Mouse (Mus musculus) stomach, embryonic 14.5 days (tissue): ENCODE results near the gene Olig3. TPM values are rescaled to one million over a fixed set of nuclear protein-coding genes. Genes with fewer than 3 reads are reported as not detected.

Experiments
- ATAC-seq: fragments of 200-750 bp; cut with Nextera tagmentation; 2 replicates; pipeline ENCODE4 v1.8.0; 2017; ENCODE audit warnings: low read depth, moderate TSS enrichment; ENCODE audit not compliant: insufficient number of reproducible peaks, insufficient read depth, low FRiP score
- H3K27ac ChIP-seq: fragments of 300-500 bp; sonication (generic); 2 replicates; pipeline ENCODE4 v1.5.1; 2014; ENCODE audit warnings: mild to moderate bottlenecking, low read length, moderate library complexity, mixed read lengths
- H3K27me3 ChIP-seq: fragments of 300-500 bp; sonication (generic); 2 replicates; pipeline ENCODE4 v1.6.1; 2014; ENCODE audit warnings: low read length, control low read depth, mixed read lengths; ENCODE audit not compliant: control insufficient read depth, insufficient read depth
- H3K36me3 ChIP-seq: fragments of 300-500 bp; sonication (generic); 2 replicates; pipeline ENCODE4 v1.6.1; 2014; ENCODE audit warnings: mild to moderate bottlenecking, control low read depth, low read length, moderate library complexity, mixed read lengths; ENCODE audit not compliant: control insufficient read depth, insufficient read depth
- H3K4me1 ChIP-seq: fragments of 300-500 bp; sonication (generic); 2 replicates; pipeline ENCODE4 v1.6.1; 2014; ENCODE audit warnings: low read length, control low read depth, mixed read lengths; ENCODE audit not compliant: control insufficient read depth, insufficient read depth
- H3K4me2 ChIP-seq: fragments of 300-500 bp; sonication (generic); replicated peaks from 2 replicates; pipeline ENCODE4 v1.6.1; 2014; ENCODE audit warnings: low read depth, low read length, control low read depth
- H3K4me3 ChIP-seq: fragments of 300-500 bp; sonication (generic); 2 replicates; pipeline ENCODE4 v1.5.1; 2014; ENCODE audit warnings: low read depth, low read length, control low read depth
- H3K9ac ChIP-seq: fragments of 300-500 bp; sonication (generic); replicated peaks from 2 replicates; pipeline ENCODE4 v1.6.1; 2014; ENCODE audit warnings: low read depth, mild to moderate bottlenecking, control low read depth, low read length, moderate library complexity, mixed read lengths
- H3K9me3 ChIP-seq: fragments of 300-500 bp; sonication (generic); 2 replicates; pipeline ENCODE4 v1.6.1; 2016; ENCODE audit warnings: low read depth, low read length, control low read depth; ENCODE audit not compliant: control insufficient read depth
- WGBS: fragments of 180-500 bp; shearing (Covaris S2); extraction: QIAGEN DNeasy Blood & Tissue Kit; methylation state at CpG from one replicate; pipeline ENCODE4 v1.1.7; 2014; 5-methylcytosine and 5-hydroxymethylcytosine counted together
- polyA plus RNA-seq: library from polyadenylated mRNA; unstranded; fragments of >200 nt; fragmentation: Nextera tagmentation; extraction: Ambion mirVana; gene quantifications from 2 replicates; pipeline ENCODE4 v1.2.1, GENCODE M21; 2014

The Olig3 gene
- polyA plus RNA-seq, 1 experiment from 2014 or later = not detected

DNA sequence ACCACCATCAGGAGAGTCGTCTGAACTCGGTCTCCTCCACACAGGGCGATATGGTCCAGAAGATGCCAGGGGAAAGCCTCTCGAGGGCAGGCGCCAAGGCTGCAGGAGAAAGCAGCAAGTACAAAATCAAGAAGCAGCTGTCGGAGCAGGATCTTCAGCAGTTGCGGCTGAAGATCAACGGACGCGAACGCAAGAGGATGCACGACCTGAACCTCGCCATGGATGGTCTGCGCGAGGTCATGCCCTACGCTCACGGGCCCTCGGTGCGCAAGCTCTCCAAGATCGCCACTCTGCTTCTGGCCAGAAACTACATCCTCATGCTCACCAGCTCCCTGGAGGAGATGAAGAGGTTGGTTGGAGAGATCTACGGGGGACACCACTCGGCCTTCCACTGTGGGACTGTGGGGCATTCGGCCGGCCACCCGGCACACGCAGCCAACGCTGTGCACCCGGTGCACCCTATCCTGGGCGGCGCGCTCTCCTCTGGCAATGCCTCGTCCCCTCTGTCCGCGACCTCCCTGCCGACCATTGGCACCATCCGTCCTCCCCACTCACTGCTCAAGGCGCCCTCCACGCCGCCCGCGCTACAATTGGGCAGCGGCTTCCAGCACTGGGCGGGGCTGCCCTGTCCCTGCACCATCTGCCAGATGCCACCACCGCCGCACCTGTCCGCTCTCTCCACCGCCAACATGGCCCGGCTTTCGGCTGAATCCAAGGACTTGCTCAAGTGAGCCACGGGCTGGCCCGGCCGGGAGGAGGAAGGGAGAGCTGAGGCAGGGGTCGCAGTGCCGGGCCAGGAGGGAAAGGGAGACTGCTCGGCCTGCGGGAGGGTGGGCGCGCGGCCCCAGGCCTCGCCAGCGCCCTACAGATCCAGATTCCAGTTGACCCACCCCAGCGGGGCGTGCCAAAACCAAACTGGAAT, 648 bp downstream of the Olig3 start:
- H3K4me2 ChIP-seq = no peak overlapping the region
- 1% methylated on average over 63 of the region's 63 CpGs for WGBS
- no peaks in the 10 kb centered on the region for H3K9me3 ChIP-seq
- no peaks in the 10 kb centered on the region for H3K4me1 ChIP-seq
- H3K27me3 ChIP-seq = peaks cover 75% of the 10 kb centered on the region
- no peak for ATAC-seq
- H3K4me3 ChIP-seq = no peak overlapping the region
- H3K9ac ChIP-seq = no peak overlapping the region
- H3K36me3 ChIP-seq = no peaks in the 10 kb centered on the region
- no peak overlapping the region for H3K27ac ChIP-seq

GRCm38 (mm10) chr10:19357848-19358247, 1.5 kb downstream of the Olig3 start:
- H3K9ac ChIP-seq = no peak overlapping the region
- H3K9me3 ChIP-seq = no peaks in the 10 kb centered on the region
- ATAC-seq = no peak
- H3K27me3 ChIP-seq = peaks cover 73% of the 10 kb centered on the region
- 19% methylated on average over 5 of the region's 5 CpGs for WGBS
- no peak overlapping the region for H3K4me2 ChIP-seq
- H3K4me1 ChIP-seq = no peaks in the 10 kb centered on the region
- no peak overlapping the region for H3K4me3 ChIP-seq
- no peaks in the 10 kb centered on the region for H3K36me3 ChIP-seq
- H3K27ac ChIP-seq = no peak overlapping the region

- 9% methylated on average over 3 of the region's 3 CpGs for WGBS
Measured at GRCm38 (mm10) chr10:19360446-19361300, 4.3 kb downstream of the Olig3 start.

DNA sequence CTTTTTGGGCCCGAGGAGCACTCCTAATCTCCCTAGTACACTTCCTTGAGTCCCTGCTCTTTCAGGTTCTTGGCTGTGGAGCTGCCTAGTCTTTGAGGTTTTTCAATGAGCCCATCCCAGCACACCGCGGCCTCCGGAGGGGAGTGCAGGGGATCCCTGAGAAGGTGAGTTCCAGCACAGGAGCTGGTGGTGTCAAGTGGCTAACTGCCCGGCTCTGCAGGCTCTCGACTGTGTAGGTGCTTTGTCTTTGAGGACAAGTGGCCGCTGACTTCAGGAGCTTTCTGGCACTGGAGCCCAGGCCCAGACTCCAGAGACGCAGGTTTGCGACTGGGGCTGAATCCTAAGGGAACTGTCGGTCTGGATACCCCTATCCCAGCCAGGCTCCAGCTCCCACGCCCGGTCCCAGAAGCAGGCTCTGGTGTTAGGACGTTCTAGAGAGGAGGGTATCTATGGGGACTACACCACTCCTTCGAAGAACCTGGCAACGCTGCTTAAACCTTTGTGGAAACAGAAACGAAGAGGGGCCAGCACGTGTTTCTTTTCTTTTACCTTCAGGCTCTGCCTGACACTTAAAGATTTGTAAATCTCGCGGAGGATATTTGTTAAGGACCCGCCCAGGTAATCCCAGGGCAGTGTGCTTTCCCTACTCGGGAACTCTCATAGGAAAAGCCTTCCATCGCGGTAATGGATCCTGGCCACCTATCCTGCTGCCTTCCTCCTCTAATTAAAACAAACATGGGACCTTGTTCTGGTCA, 5.4 kb downstream of the Olig3 start:
- no peaks in the 10 kb centered on the region for H3K36me3 ChIP-seq
- ATAC-seq = no peak
- H3K9me3 ChIP-seq = no peaks in the 10 kb centered on the region
- H3K4me2 ChIP-seq = no peak overlapping the region
- no peak overlapping the region for H3K4me3 ChIP-seq
- H3K9ac ChIP-seq = no peak overlapping the region
- WGBS = 3% methylated on average over 23 of the region's 23 CpGs
- no peak overlapping the region for H3K27ac ChIP-seq
- no peaks in the 10 kb centered on the region for H3K4me1 ChIP-seq
- H3K27me3 ChIP-seq = peaks cover 49% of the 10 kb centered on the region

More at GRCm38 (mm10) chr10:19360446-19361300, 4.3 kb downstream of the Olig3 start:
- H3K4me2 ChIP-seq = no peak overlapping the region
- H3K9ac ChIP-seq = no peak overlapping the region
- H3K36me3 ChIP-seq = no peaks in the 10 kb centered on the region
- no peak for ATAC-seq
- no peaks in the 10 kb centered on the region for H3K9me3 ChIP-seq
- no peak overlapping the region for H3K27ac ChIP-seq
- H3K4me3 ChIP-seq = no peak overlapping the region
- no peaks in the 10 kb centered on the region for H3K4me1 ChIP-seq
- peaks cover 55% of the 10 kb centered on the region for H3K27me3 ChIP-seq

DNA sequence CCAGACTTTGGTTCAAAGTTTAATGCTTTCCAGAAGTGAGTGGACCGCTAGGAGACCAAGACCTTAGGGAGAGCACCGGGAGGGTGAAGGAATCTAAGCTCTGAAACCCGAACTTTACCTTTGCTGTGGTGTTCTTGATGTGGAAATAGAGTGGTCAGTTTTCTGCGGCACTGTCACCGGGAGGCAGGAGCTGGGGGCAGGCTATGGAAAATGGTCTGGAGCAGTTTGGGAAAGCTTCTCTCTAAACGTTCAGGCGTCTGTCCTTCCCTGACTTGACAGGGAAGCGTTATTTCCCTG, 5.9 kb downstream of the Olig3 start:
- Histone ChIP-seq H3K4me3 (no peak overlapping the region), H3K4me2 (no peak overlapping the region), H3K9me3 (no peaks in the 10 kb centered on the region), H3K9ac (no peak overlapping the region), H3K27ac (no peak overlapping the region), H3K4me1 (no peaks in the 10 kb centered on the region), H3K27me3 (peaks cover 43% of the 10 kb centered on the region), H3K36me3 (no peaks in the 10 kb centered on the region)
- under 1% methylated on average over 8 of the region's 8 CpGs for WGBS
- no peak for ATAC-seq

DNA sequence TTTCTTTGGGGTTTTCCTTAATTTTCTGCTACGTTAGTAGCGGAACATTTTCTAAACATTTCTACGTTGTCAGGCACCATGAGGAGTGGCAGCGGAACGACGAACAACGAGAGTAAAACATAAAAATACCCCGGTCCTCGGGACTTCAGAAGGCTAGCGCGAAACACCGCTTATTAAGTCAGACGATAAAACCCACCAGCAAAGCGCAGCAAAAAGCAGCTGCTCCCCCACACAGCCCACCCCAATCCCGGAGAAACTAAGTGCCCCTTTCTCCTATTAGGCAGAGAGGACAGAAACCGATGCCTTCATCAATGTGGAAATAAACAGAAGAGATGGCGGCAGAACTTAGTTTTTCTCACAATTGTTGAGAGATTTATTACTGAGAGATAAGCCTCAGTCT, 6.5 kb downstream of the Olig3 start:
- H3K4me1 ChIP-seq = no peaks in the 10 kb centered on the region
- 2% methylated on average over 17 of the region's 17 CpGs for WGBS
- H3K27me3 ChIP-seq = peaks cover 37% of the 10 kb centered on the region
- H3K4me2 ChIP-seq = peak overlapping the region; percentile 20; the same call in 1 of the 2 replicates
- no peak for ATAC-seq
- H3K36me3 ChIP-seq = no peaks in the 10 kb centered on the region
- H3K9me3 ChIP-seq = no peaks in the 10 kb centered on the region
- H3K9ac ChIP-seq = no peak overlapping the region
- no peak overlapping the region for H3K27ac ChIP-seq
- H3K4me3 ChIP-seq = peak overlapping the region; percentile 18

DNA sequence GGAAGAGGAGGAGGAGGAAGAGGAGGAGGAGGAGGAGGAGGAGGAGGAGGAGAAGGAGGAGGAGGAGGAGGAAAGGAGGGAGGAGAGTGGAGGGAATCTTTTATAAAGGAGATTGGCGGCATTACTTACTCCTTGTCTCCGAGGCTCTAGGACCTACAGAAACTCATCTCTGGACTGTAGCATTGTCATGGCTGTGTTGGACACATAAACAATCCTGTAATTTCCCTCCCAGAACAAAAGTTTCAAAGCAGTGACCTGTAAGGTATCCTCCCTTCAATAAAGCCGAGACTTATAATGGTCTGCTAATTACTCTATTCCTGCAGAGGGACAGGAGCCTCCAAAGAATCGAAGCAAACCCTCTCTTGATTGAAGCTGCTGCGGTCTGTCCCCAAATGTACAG, 7.0 kb downstream of the Olig3 start:
- Histone ChIP-seq H3K27ac (no peak overlapping the region), H3K9ac (no peak overlapping the region), H3K9me3 (no peaks in the 10 kb centered on the region), H3K27me3 (peaks cover 33% of the 10 kb centered on the region), H3K4me2 (no peak overlapping the region), H3K4me3 (no peak overlapping the region), H3K4me1 (no peaks in the 10 kb centered on the region), H3K36me3 (no peaks in the 10 kb centered on the region)
- WGBS = 12% methylated on average over 5 of the region's 5 CpGs
- ATAC-seq = no peak

- Histone ChIP-seq H3K4me3 (no peak overlapping the region), H3K36me3 (no peaks in the 10 kb centered on the region), H3K9ac (no peak overlapping the region), H3K4me1 (no peaks in the 10 kb centered on the region), H3K4me2 (no peak overlapping the region), H3K27ac (no peak overlapping the region), H3K27me3 (no peaks in the 10 kb centered on the region), H3K9me3 (no peaks in the 10 kb centered on the region)
- no peak for ATAC-seq
- 86% methylated on average over 9 of the region's 9 CpGs for WGBS
Measured at GRCm38 (mm10) chr10:19369143-19369542, 12.8 kb downstream of the Olig3 start.
